Mouse (Mus musculus) large intestine, adult 2 months (tissue): Measurements from ENCODE around the gene Clec4a4. TPM values are rescaled to one million over a fixed set of nuclear protein-coding genes. Genes with fewer than 3 reads are reported as not detected.
"Not testable (repeated sequence)": the region's sequence is repeated elsewhere in the genome, so short reads cannot be mapped to it uniquely, and the experiment has no call there.

Experiments used
- DNase-seq: peaks from one replicate; pipeline ENCODE4 v3.0.0-alpha.2; 2012; ENCODE audit warnings: low read depth, low spot score
- WGBS: fragments of 180-500 bp; shearing (Covaris S2); methylation state at CpG from one replicate; pipeline ENCODE4 v1.1.7; 2018; 5-methylcytosine and 5-hydroxymethylcytosine counted together
- polyA plus RNA-seq: library from polyadenylated mRNA; depleted of rRNA; stranded (reverse); fragments of >200 nt; gene quantifications from 2 replicates; pipeline ENCODE4 v1.2.3, GENCODE M21; 2012; rRNA removed

Gene Clec4a4
- 0.15 TPM in 1 of 2 replicates, not detected in the other for polyA plus RNA-seq

DNA sequence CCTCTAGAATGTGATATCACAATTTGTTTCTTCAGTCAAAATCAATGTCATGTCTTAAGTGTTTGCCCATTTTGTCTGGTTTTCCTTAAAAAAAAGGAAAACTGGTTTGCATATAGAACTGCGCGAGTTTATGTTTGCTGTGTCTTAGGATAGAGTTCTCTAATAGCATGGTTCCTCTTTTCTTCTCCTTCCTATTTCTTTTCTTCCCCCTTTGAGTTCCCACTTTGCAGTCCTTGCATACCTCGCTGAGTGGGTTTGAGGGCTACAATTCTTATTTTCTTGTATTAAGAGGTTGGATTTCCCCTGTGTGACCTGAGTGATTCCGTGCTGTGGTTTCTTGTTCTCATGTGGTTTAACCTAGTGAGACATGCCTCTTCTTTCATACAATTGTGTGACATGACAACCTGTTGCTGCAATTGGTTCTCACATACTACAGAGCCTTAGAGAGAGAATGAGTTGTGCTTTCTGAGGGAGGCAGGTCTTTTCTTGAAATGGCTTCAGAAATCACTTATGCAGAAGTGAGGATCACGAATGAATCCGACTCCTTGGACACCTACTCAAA is at the start of gene Clec4a4:
TSS of gene Clec4a4 (plus strand) at position 492 of the 562 bp plus-strand sequence.
- DNase-seq = no peak
- 75% methylated on average over 6 of the region's 6 CpGs for WGBS

DNA sequence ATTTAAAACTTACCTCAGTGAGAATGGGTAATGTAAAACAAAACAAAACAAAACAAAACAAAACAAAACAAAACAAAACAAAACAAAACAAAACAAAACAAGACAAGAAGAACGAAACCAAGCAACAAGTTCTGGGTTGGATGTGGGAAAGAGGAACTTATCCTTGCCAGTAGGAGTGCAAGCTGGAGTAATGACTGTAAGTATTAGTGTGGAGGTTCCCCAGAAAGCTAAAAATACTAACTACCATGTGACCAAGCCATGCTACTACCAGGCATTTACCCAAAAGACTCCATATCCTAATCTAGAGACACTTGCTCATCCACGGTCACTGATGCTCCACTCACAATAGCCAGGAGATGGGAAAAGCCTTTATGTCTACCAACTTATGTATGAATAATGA is 43.4 kb upstream of the Clec4a4 start:
- DNase-seq = no peak
- 85% methylated on average over 2 of the region's 2 CpGs for WGBS

DNA sequence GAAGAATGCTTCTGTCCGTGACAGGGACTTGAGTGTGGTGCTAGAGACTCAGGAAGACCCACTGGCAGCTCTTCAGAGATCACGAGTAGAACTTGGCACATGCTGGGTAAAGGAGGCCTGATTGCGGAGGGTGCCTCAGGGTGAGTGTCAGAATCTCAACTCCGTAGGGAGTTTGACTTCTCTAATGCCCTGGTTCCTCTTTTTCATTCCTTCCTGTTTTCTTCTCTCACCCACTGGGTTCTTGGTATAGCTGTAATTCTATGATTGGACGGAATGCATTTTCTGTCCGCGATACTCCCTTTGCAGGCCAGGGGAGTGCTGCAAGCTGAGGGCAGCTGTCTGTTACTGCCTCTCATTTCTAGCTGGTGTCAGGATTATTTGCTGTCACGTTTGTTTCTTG is 37.8 kb upstream of the Clec4a4 start, which contains the start of gene Clec4a3:
TSS of gene Clec4a3 (plus strand) at position 115 of the 400 bp plus-strand sequence.
- DNase-seq = no peak
- WGBS = 74% methylated on average over 8 of the region's 8 CpGs

DNA sequence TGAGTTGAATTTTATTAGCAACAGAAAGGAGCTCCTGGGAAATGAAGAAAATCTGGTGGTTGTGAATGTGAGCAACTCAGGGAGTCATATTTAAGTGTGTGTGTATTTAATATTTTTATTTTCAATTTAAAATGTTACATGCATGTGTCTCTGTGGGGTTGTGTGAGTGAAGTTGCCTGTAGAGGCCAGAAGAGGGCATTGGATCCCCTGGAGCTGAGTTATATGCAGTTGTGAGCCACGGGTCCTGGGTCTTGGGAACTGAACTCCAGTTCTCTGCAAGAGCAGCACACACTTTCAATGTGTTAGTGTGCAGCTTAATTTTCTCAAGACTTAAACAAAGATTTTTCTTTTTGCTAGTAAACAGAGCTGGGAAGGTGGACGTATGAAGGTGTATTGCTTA is 25.6 kb upstream of the Clec4a4 start:
- DNase-seq = no peak
- WGBS = 59% methylated on average over 2 of the region's 2 CpGs

DNA sequence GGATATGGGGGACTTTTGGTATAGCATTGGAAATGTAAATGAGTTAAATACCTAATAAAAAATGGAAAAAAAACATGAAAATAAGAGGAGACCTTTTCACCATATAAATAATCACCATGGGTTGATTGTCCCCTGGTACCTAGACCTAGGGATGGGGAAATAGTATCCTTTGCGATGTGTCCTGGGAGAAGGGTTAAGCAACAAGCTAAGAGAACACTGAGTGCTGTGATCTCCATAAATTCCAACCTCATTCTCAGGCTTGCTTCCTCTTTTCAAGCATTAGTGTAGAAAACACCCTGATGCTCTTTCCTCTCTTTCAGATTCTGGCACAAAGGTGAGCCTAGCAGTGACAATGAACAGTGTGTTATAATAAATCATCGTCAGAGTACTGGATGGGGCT is 21.1 kb upstream of the Clec4a4 start:
- WGBS = 83% methylated on average over 2 of the region's 2 CpGs
- no peak for DNase-seq

DNA sequence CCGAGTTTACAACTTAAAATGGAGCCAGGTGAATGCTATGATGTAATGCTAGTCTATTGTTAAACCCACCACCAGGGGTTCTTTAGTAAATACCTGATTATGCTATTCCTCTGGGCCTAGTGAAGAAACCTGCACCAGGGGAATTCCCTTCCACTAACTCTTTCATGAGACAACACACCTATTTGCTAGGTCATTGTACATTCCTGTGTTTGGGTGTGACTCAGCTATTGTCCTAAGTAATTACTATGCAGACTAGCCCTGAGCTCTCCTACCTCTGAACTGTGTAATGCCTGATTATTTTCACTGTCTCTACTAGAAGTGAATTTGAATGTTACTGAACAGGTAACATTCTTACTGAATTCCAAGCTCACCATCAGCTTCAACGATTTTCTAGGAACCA is 14.5 kb downstream of the Clec4a4 start:
- WGBS = 66% methylated on average over 2 of the region's 2 CpGs

DNA sequence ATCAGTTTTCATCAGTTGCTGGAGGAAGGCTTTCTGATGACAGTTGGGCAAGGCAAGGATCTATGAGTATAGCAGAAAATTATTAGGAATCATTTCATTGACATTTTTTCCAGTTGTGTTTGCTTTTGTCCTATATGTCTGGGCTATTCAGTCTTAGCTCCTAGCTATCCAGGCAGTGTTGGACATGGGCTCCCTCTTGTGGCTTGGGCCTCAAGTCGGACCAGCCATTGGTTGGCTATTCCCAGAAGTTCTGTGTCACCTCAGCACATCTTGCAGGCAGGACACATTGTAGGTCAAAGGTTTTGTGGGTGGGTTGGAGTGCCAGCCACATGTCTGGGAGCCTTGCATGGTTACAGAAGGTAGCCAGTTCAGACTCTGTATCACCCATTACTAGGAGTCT is 15.4 kb downstream of the Clec4a4 start:
- DNase-seq = no peak
- WGBS = 55% methylated on average over 1 of the region's 1 CpGs

More for the DNA sequence above, 14.5 kb downstream of the Clec4a4 start:
- not testable (repeated sequence) for DNase-seq

DNA sequence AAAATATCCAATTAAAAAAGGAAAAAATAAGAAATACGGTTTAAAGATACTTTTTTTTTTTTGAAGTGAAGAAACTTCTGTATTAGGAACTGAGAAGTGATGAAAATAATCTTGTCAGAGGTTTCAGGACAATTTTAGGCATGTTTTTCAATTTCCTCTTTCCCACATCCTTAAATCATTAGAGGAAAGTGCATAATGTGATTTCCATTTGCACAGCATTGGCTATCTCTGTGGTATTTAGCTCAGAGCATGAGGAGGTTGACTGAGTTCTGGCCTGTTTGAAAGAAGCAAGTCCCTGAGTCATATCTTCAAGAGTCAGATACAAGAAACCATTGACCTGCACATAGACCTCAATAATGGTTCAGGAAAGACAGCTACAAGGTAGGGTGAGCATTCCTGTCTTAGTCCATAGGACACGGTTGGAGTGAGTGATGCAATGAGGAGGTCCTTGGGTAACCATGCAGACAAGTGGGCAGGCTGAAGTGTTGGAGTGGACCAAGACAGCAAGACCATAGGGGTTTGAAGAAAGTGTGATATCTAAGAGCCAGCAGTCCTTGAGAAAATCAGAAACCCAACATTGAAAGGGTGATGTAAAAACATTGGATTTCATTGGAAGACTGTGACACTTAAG is 59.7 kb downstream of the Clec4a4 start, which contains the start of gene Clec4b1:
TSS of gene Clec4b1 (plus strand) at position 221 of the 631 bp plus-strand sequence.
- DNase-seq = no peak
- WGBS = 81% methylated on average over 2 of the region's 2 CpGs

Other genes starting within 250 kb of the Clec4a4 start
- 2.1 and 2.8 TPM in 2 replicates for gene Slc2a3, start 188.7 kb upstream of the Clec4a4 start, polyA plus RNA-seq
- 7.4 and 7.6 TPM in 2 replicates for gene Foxj2, start 170.5 kb upstream of the Clec4a4 start, polyA plus RNA-seq
- gene C3ar1, start 134.2 kb upstream of the Clec4a4 start, polyA plus RNA-seq = 2.0 and 4.0 TPM in 2 replicates
- gene Necap1, start 115.9 kb upstream of the Clec4a4 start, polyA plus RNA-seq = 18.8 and 24.5 TPM in 2 replicates
- 2.8 and 3.5 TPM in 2 replicates for gene Clec4a1, start 68.5 kb upstream of the Clec4a4 start, polyA plus RNA-seq
- 0.88 and 1.2 TPM in 2 replicates for gene Clec4a3, start 37.9 kb upstream of the Clec4a4 start, polyA plus RNA-seq
- 0.55 and 0.80 TPM in 2 replicates for gene Clec4b1, start 59.6 kb downstream of the Clec4a4 start, polyA plus RNA-seq
- 5.4 and 5.5 TPM in 2 replicates for gene Clec4a2, start 116.1 kb downstream of the Clec4a4 start, polyA plus RNA-seq
- gene Clec4b2, start 182.5 kb downstream of the Clec4a4 start, polyA plus RNA-seq = not detected in 2 replicates
- 3.8 and 5.0 TPM in 2 replicates for gene Clec4n, start 239.5 kb downstream of the Clec4a4 start, polyA plus RNA-seq